Mouse (Mus musculus) stomach, postnatal 0 days (tissue): ENCODE measurements around the gene Dnajc15. TPM values are rescaled to one million over a fixed set of nuclear protein-coding genes. Genes with fewer than 3 reads are reported as not detected.

Source experiments
- ATAC-seq: fragments of 200-750 bp; cut with Nextera tagmentation; 2 replicates; pipeline ENCODE4 v1.8.0; 2017; ENCODE audit not compliant: low FRiP score, low TSS enrichment
- DNase-seq: peaks from one replicate; pipeline ENCODE4 v3.0.0-alpha.2; 2016; ENCODE audit warnings: low spot score
- H3K27ac ChIP-seq: fragments of 300-500 bp; sonication (generic); replicated peaks from 2 replicates; pipeline ENCODE4 v1.5.1; 2014; ENCODE audit warnings: mild to moderate bottlenecking, control low read depth
- H3K27me3 ChIP-seq: fragments of 300-500 bp; sonication (generic); 2 replicates; pipeline ENCODE4 v1.6.1; 2014; ENCODE audit warnings: low read length; ENCODE audit not compliant: control insufficient read depth, insufficient read depth
- H3K36me3 ChIP-seq: fragments of 300-500 bp; sonication (generic); 2 replicates; pipeline ENCODE4 v1.6.1; 2014; ENCODE audit warnings: low read length, mixed read lengths; ENCODE audit not compliant: control insufficient read depth, insufficient read depth
- H3K4me1 ChIP-seq: fragments of 300-500 bp; sonication (generic); replicated peaks from 2 replicates; pipeline ENCODE4 v1.6.1; 2014; ENCODE audit warnings: antibody characterized with exemption; ENCODE audit not compliant: control insufficient read depth, insufficient read depth
- H3K4me2 ChIP-seq: fragments of 300-500 bp; sonication (generic); replicated peaks from 2 replicates; pipeline ENCODE4 v1.6.1; 2014; ENCODE audit warnings: low read depth, mild to moderate bottlenecking, control low read depth, moderate library complexity
- H3K4me3 ChIP-seq: fragments of 300-500 bp; sonication (generic); 2 replicates; pipeline ENCODE4 v1.5.1; 2014; ENCODE audit warnings: low read depth, low read length, control low read depth
- H3K9ac ChIP-seq: fragments of 300-500 bp; sonication (generic); 2 replicates; pipeline ENCODE4 v1.6.1; 2014; ENCODE audit warnings: mild to moderate bottlenecking, low read length, control low read depth, mixed read lengths
- H3K9me3 ChIP-seq: fragments of 300-500 bp; sonication (generic); 2 replicates; pipeline ENCODE4 v1.6.1; 2016; ENCODE audit warnings: low read length; ENCODE audit not compliant: control insufficient read depth
- CTCF ChIP-seq: IDR thresholded peaks from 2 replicates; pipeline ENCODE4 v1.5.1; 2016; ENCODE audit warnings: antibody characterized with exemption, low read depth, mild to moderate bottlenecking, moderate library complexity
- EP300 ChIP-seq: optimal IDR thresholded peaks from 2 replicates; pipeline ENCODE3; 2016; ENCODE audit warnings: antibody characterized with exemption
- WGBS: fragments of 180-500 bp; shearing (Covaris S2); extraction: QIAGEN DNeasy Blood & Tissue Kit; methylation state at CpG from one replicate; pipeline ENCODE4 v1.1.7; 2014; 5-methylcytosine and 5-hydroxymethylcytosine counted together
- polyA plus RNA-seq: library from polyadenylated mRNA; unstranded; fragments of >200 nt; fragmentation: Nextera tagmentation; extraction: Ambion mirVana; gene quantifications from 2 replicates; pipeline ENCODE4 v1.2.1, GENCODE M21; 2015

Gene Dnajc15
- polyA plus RNA-seq, 1 experiment from 2014 or later: 85.7 TPM

GRCm38 (mm10) chr14:77840078-77840477 is 34.8 kb downstream of the Dnajc15 start:
- TF ChIP-seq EP300 (no peak), CTCF (peak; percentile 48)
- H3K4me1 ChIP-seq: no peaks in the 10 kb centered on the region
- H3K27me3 ChIP-seq: no peaks in the 10 kb centered on the region
- no peak overlapping the region for H3K4me2 ChIP-seq
- no peak overlapping the region for H3K9ac ChIP-seq
- ATAC-seq: no peak
- H3K36me3 ChIP-seq: no peaks in the 10 kb centered on the region
- no peaks in the 10 kb centered on the region for H3K9me3 ChIP-seq
- no peak for DNase-seq
- no peak overlapping the region for H3K27ac ChIP-seq
- no peak overlapping the region for H3K4me3 ChIP-seq
- 80% methylated on average over 2 of the region's 2 CpGs for WGBS

- H3K9me3 ChIP-seq: no peaks in the 10 kb centered on the region
- H3K4me3 ChIP-seq: no peak overlapping the region
- H3K36me3 ChIP-seq: no peaks in the 10 kb centered on the region
- H3K4me1 ChIP-seq: no peaks in the 10 kb centered on the region
- WGBS: 73% methylated on average over 2 of the region's 2 CpGs
- H3K27me3 ChIP-seq: no peaks in the 10 kb centered on the region
- H3K4me2 ChIP-seq: no peak overlapping the region
- TF ChIP-seq EP300 (no peak), CTCF (no peak)
- no peak overlapping the region for H3K9ac ChIP-seq
- ATAC-seq (no peak), DNase-seq (no peak)
- H3K27ac ChIP-seq: no peak overlapping the region
Observed at GRCm38 (mm10) chr14:77836794-77837193, 38.1 kb downstream of the Dnajc15 start.

DNA sequence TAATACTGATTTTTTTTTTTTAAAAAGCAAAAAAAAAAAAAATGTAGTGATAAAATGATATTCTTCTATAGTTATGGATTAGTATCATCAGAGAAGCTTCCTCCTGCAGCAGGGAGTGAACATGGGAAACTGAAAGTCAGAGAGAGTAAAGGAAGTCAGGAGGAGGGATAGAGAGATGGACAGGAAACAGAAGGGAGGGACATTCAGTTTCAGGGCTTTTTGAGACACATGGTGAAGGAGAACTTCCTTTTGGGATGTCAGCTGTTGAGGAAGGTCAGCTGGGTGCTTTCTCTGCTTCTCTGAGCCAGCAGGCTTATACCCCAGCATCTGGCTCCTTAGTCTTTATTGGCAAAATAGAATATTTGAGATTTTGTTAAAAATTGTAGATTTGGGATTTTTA is 42.6 kb downstream of the Dnajc15 start:
- DNase-seq (no peak), ATAC-seq (no peak)
- H3K4me3 ChIP-seq: no peak overlapping the region
- H3K4me1 ChIP-seq: no peaks in the 10 kb centered on the region
- no peaks in the 10 kb centered on the region for H3K9me3 ChIP-seq
- H3K36me3 ChIP-seq: no peaks in the 10 kb centered on the region
- TF ChIP-seq EP300 (no peak), CTCF (no peak)
- H3K27ac ChIP-seq: no peak overlapping the region
- H3K9ac ChIP-seq: no peak overlapping the region
- H3K27me3 ChIP-seq: no peaks in the 10 kb centered on the region
- no peak overlapping the region for H3K4me2 ChIP-seq

- no peak for TF ChIP-seq CTCF
- TF ChIP-seq EP300: no peak
- Histone ChIP-seq H3K4me1 (no peaks in the 10 kb centered on the region), H3K27ac (no peak overlapping the region), H3K9ac (no peak overlapping the region), H3K4me2 (no peak overlapping the region), H3K4me3 (no peak overlapping the region), H3K27me3 (no peaks in the 10 kb centered on the region), H3K36me3 (no peaks in the 10 kb centered on the region), H3K9me3 (no peaks in the 10 kb centered on the region)
- DNase-seq (no peak), ATAC-seq (no peak)
- 84% methylated on average over 4 of the region's 4 CpGs for WGBS
Observed at GRCm38 (mm10) chr14:77831936-77832335, 43.0 kb downstream of the Dnajc15 start.

GRCm38 (mm10) chr14:77829673-77830072 is 45.3 kb downstream of the Dnajc15 start:
- Histone ChIP-seq H3K27ac (no peak overlapping the region), H3K9ac (no peak overlapping the region), H3K4me2 (no peak overlapping the region), H3K4me1 (no peaks in the 10 kb centered on the region), H3K9me3 (no peaks in the 10 kb centered on the region), H3K36me3 (peaks cover 3% of the 10 kb centered on the region; the same call in 1 of the 2 replicates), H3K27me3 (no peaks in the 10 kb centered on the region), H3K4me3 (no peak overlapping the region)
- TF ChIP-seq CTCF (no peak), EP300 (no peak)
- ATAC-seq: no peak
- DNase-seq: no peak
- WGBS: 79% methylated on average over 4 of the region's 4 CpGs

- WGBS: 61% methylated on average over 3 of the region's 3 CpGs
- Histone ChIP-seq H3K9ac (no peak overlapping the region), H3K4me2 (no peak overlapping the region), H3K9me3 (no peaks in the 10 kb centered on the region), H3K4me1 (no peaks in the 10 kb centered on the region), H3K27me3 (no peaks in the 10 kb centered on the region), H3K36me3 (peaks cover 3% of the 10 kb centered on the region; the same call in 1 of the 2 replicates), H3K27ac (no peak overlapping the region), H3K4me3 (no peak overlapping the region)
- ATAC-seq (no peak), DNase-seq (no peak)
- TF ChIP-seq EP300 (no peak), CTCF (no peak)
Observed at GRCm38 (mm10) chr14:77825891-77826290, 49.0 kb downstream of the Dnajc15 start.
